Mouse (Mus musculus) mouse trophoblast stem cell (cell line): ENCODE results near the gene Paf1.

Source experiments
- in situ Hi-C, 2 experiments: fragments of 300-500 bp; cut with MseI, MboI; formaldehyde crosslinking; loops; 2 replicates in 1 of 2; 3 replicates in 1 of 2; pipeline ENCODE4 v1.15.1; 2025

Paf1 gene

GRCm38 (mm10) chr7:28435660-28436259 lies 43.0 kb downstream of the Paf1 start:
- in situ Hi-C loops, result no loop called here

GRCm38 (mm10) chr7:28436271-28436904 lies 43.6 kb downstream of the Paf1 start:
- in situ Hi-C loops, result no loop called here

DNA sequence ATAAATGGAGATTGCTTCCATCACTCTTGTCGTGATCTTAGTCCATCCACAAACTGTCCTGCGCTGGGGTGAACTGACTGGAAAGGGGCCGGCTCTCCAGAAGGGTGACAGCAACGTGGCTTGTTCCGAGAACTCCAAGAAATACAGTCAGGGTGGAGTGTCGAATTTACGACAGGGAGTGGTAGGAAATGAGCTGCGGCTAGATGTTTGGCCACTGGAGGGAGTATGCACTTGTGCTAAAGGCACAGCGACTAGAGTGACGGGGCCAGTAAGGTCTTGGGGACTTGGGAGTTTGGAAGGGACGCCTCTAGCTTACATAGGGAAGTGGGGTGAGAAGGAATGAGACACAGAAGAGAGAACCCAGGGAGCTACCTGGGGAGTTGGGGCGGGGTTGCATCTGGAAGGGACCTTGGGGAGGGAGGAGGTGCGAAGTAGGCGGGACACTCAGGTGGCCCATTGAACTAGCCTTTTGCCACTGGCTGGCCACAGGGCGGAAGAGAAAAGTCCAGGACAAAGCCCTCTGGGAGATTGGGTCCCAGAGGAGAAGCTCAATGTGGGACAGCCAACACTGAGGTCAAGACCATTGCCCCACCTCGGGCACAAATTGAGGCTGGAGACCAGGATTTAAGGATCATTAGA lies 44.3 kb downstream of the Paf1 start, which contains the start of gene Gmfg:
Gmfg (plus strand) TSS at position 516 of the 639 bp plus-strand sequence.
- in situ Hi-C loops, result no loop called here

DNA sequence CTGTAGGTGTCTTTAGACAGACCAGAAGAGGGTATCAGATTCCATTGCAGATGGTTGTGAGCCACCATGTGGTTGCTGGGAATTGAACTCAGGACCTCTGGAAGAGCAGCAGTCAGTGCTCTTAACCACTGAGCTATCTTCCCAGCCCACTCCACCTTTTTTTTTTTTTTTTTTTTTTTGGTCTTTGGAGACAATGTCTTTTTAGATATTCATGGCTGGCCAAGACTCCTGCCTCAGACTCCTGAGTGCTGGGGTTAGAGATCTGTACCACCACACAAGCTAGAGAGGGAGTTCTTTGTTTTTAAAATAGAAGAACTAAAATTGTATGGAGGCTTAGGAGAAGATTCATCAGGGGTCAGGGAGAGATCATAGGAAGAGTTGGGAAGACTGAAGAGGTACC lies 45.2 kb downstream of the Paf1 start:
- in situ Hi-C loops, result no loop called here

DNA sequence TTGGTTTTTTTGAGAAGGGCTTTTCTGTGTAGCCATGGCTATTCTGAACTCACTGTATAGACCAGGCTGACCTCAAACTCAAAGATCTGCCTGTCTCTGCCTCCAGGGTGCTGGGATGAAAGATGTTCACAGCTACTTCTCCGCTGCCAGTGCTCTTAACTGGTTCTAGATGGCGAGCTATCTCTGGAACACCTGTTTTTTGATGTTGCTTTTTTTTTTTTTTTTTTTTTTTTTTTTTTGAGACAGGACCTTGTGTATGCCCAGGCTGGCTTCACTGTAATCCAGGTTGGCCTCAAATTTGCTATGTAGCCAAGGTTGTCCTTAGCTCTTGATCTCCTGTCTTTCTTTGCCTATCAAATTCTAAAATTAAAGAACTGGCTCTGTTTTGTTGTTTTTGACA lies 46.0 kb downstream of the Paf1 start:
- in situ Hi-C loops, result no loop called here

- in situ Hi-C loops, result no loop called here
Measured at GRCm38 (mm10) chr7:28440739-28441138, 48.0 kb downstream of the Paf1 start.

DNA sequence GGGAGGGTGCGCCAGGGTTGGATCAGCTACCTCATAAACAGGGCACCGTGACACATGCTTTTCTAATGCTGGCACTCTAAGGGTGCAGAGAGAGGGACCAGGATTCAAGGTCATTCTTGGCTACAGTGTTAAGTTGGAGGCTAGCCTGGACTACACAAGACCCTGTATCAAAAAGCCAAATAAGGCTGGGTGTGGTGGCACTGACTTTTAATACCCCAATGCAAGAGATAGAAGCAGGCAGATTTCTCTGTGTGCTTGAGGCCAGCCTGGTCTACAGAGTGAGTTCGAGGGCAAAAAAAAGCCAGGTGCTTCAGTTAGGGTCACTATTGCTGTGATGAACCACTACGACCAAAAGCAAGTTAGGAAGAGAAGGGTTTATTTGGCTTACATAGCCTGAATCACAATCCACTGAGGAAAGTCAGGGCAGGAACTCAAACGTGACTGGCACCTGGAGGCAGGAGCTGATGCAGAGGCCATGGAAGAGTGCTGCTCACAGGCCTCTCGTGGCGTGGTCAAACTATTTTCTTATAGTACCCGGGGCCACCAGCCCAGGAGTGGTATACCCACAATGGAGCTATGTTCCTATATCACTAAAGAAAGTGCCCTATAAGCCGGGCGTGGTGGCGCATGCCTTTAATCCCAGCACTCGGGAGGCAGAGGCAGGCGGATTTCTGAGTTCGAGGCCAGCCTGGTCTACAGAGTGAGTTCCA lies 49.2 kb downstream of the Paf1 start:
- in situ Hi-C loops, result no loop called here

- in situ Hi-C loops, result no loop called here
Measured at GRCm38 (mm10) chr7:28442688-28443087, 49.9 kb downstream of the Paf1 start.

DNA sequence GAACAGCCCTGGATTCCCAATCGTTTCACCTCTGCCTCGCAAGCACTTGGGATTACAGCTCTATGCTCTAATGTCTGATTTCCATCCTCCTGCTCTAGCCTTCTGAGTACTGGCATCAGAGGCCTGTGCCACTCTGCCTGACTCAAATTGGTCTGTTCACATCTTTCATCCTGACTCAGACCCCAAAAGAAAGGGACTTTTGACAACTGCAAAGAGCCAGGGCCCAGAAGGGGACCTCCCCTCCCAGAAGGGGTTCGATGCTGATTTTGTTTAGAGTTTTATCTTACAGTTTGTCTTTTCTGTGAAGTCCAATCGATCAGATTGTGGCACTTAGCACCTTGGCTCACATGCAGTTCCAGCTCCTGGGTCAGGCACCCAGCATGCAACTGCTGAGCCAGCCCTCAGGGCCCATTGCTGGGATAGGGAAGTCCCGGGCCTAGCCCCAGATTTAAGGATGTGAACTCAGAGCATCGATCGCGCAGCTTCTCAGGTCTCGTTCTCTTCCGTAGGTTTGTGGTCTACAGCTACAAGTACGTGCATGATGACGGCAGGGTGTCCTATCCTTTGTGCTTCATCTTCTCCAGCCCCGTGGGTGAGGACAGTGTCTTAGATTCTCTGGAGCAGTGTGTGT lies 51.7 kb downstream of the Paf1 start:
- in situ Hi-C loops, result no loop called here

- in situ Hi-C loops, result no loop called here
Measured at GRCm38 (mm10) chr7:28446446-28446845, 53.7 kb downstream of the Paf1 start.

DNA sequence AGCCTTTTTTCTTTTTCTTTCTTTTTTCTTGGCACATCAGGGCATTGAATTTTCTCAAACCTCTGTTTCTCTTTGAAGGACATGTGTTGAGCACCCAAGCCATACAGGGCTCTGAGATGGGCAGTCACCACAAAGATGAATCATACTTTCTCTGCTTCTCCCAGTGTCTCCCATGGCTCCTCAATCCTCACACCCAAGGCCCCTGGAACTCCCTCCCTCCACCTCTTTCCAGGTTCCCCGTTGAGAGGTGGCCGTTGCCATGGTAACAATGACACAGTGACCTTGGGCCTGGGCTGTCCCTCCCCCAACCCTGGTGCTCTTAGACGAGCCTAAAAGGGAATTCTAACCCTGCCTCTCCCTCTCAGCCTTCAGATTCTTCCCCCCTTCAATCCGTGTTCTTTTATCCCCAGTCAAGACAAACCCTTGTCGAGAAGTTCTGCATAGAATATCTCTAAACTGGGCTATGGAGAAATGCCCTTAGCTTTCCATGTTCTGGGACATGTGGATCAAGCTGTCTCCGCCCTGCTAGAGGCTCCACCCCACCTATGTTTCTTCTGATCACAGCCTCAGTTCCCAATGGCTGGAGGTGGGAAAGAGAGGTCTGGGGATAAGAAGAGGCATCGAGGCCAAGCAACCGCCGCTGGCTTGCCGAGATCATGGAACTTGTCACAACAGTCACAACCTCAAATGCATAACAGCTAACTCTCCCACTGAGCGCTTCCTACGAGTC lies 54.5 kb downstream of the Paf1 start:
- in situ Hi-C loops, result no loop called here

DNA sequence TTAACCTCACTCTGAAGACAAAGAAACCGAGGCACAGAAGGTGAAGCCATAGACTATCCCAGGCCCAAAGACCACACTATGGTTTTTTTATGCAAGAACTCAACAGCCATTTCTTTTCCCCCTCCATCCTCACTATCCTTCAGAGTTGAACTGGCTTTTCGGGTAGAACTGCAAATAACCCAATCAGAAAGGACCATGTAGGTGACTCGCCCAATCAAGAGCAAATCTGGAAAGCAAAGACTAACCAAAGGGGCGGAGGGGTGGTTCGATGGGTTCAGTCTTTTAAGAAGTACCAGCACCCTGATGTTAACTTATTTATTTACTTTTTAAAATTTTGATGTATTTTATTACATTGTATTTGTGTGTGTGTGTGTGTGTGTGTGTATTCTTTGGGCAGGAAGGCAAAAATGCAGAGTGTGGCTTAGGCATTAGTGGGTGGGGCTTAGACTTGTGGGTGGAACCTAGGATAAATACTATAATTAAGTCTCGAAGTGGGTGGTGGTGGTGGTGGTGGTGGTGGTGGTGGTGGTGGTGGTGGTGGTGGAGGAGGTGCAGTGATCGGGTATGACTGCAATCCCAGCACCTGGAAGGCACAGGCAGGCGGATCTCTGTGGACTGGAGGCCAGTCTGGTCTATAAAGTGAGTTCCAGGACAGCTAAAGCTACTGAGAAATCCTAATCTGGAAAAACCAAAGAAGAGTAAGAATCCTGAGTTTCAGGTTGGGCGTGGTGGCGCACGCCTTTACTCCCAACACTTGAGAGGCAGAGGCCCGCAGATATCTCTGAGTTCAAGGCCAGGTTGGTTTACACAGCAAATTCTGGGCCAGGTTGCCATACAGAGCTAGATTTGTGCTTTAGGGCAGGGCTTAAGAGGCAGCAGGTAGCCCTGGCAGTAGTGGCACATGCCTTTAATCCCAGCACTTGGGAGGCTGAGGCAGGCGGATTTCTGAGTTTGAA lies 55.4 kb downstream of the Paf1 start:
- in situ Hi-C loops, result no loop called here
